Mouse (Mus musculus) liver, embryonic 11.5 days (tissue): ENCODE data around the gene Bex2. TPM values are rescaled to one million over a fixed set of nuclear protein-coding genes. Genes with fewer than 3 reads are reported as not detected.
"Not testable (repeated sequence)": the region's sequence is repeated elsewhere in the genome, so short reads cannot be mapped to it uniquely, and the experiment has no call there.

Source experiments
- ATAC-seq: fragments of 200-750 bp; cut with Nextera tagmentation; replicated peaks from 2 replicates; pipeline ENCODE4 v1.8.0; 2017; ENCODE audit warnings: moderate number of reproducible peaks, mild to moderate bottlenecking, moderate TSS enrichment, moderate library complexity; ENCODE audit not compliant: low FRiP score
- DNase-seq: peaks from one replicate; pipeline ENCODE4 v3.0.0-alpha.2; 2017; ENCODE audit warnings: low spot score
- H3K27ac ChIP-seq: fragments of 300-500 bp; sonication (generic); 2 replicates; pipeline ENCODE4 v1.5.1; 2014; ENCODE audit warnings: mild to moderate bottlenecking, low read depth, low read length, control low read depth
- H3K27me3 ChIP-seq: fragments of 300-500 bp; sonication (generic); replicated peaks from 2 replicates; pipeline ENCODE4 v1.6.1; 2014; ENCODE audit warnings: low read length, mixed read lengths; ENCODE audit not compliant: control insufficient read depth, insufficient read depth
- H3K36me3 ChIP-seq: fragments of 300-500 bp; sonication (generic); 2 replicates; pipeline ENCODE4 v1.6.1; 2014; ENCODE audit warnings: mild to moderate bottlenecking, low read length, moderate library complexity, mixed read lengths; ENCODE audit not compliant: control insufficient read depth, insufficient read depth
- H3K4me1 ChIP-seq: fragments of 300-500 bp; sonication (generic); replicated peaks from 2 replicates; pipeline ENCODE4 v1.6.1; 2014; ENCODE audit warnings: low read length, mixed read lengths; ENCODE audit not compliant: control insufficient read depth, insufficient read depth
- H3K4me2 ChIP-seq: fragments of 300-500 bp; sonication (generic); 2 replicates; pipeline ENCODE4 v1.6.1; 2014; ENCODE audit warnings: mild to moderate bottlenecking, control low read depth, moderate library complexity
- H3K4me3 ChIP-seq: fragments of 300-500 bp; sonication (generic); 2 replicates; pipeline ENCODE4 v1.5.1; 2014; ENCODE audit warnings: low read depth, low read length, control low read depth
- H3K9ac ChIP-seq: fragments of 300-500 bp; sonication (generic); 2 replicates; pipeline ENCODE4 v1.6.1; 2014; ENCODE audit warnings: low read depth, low read length, control low read depth
- H3K9me3 ChIP-seq: fragments of 300-500 bp; sonication (generic); 2 replicates; pipeline ENCODE4 v1.6.1; 2016; ENCODE audit warnings: low read length, inconsistent platforms, mixed read lengths; ENCODE audit not compliant: control insufficient read depth
- WGBS: fragments of 180-500 bp; shearing (Covaris S2); extraction: QIAGEN DNeasy Blood & Tissue Kit; methylation state at CpG from one replicate; pipeline ENCODE4 v1.1.7; 2014; 5-methylcytosine and 5-hydroxymethylcytosine counted together
- polyA plus RNA-seq: library from polyadenylated mRNA; unstranded; fragments of >200 nt; fragmentation: Nextera tagmentation; extraction: Ambion mirVana; gene quantifications from 2 replicates; pipeline ENCODE4 v1.2.1, GENCODE M21; 2014

Gene Bex2
- polyA plus RNA-seq, 1 experiment from 2014 or later, result 268 TPM

DNA sequence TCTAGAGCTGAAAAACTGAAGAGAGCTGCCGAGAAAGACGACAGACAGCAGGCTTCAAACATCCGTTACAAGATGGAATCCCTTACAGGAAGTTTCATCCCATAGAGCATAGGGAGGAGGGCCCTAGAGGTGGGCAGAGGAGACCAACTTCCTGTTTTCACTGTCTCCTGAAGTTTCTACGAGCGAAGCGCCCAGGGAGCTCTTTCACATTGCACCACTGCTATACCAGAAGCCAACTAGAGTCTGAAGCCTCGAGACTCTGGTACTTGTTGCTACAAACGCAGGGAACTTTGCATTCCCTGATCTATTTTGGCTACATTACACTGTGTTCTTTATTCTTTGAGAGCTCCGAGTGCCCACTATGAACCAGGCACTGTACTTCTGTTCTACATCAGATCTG, 17.1 kb upstream of the Bex2 start, which contains the start of gene Nxf3:
Gene Nxf3, minus strand, starts transcription at position 101 of the 400 bp plus-strand sequence.
- Histone ChIP-seq H3K27me3 (no peaks in the 10 kb centered on the region), H3K36me3 (no peaks in the 10 kb centered on the region), H3K4me1 (no peaks in the 10 kb centered on the region), H3K9ac (no peak within 1 kb of the TSS), H3K4me3 (no peak within 1 kb of the TSS), H3K9me3 (no peaks in the 10 kb centered on the region), H3K4me2 (no peak within 1 kb of the TSS), H3K27ac (no peak within 1 kb of the TSS)
- DNase-seq, result no peak
- no peak for ATAC-seq
- 76% methylated on average over 9 of the region's 9 CpGs for WGBS

DNA sequence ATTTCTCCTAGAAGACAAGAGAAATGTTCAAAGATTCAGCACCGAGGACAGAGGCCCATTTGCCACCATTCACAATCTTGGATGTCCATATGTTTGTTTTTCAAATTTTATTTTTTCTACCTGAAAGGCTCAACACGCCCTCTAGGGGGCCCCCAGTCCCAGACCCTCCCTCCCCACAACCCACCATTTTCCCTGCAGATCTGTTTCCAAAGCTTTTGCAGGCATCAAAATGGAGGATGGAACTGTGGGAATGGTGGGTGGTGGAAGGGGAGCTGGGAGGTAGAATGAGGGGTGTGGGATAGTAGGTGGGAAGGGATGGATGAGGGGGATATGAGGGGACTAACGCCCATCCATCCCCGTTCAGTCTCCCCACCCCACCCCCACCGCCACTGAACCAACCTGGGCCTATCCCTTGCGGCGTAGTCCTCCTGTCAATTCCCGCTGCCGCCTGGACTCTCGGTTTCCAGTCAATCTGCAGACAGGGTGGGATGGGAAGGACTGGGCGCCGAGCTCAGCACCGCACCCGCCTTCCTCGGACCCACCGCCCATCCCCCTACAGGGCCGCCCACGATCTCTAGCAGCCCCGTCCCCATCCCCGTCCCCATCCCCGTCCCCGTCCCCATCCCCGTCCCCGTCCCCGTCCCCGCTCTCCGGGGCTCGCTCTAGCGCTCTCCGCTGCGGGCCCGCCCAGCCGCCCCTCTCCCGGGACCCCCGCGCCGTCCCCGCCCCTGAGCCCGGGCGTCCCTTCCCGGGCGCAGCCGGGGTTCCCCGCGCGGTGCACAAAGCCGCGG, 640 bp downstream of the Bex2 start:
- ATAC-seq (peak; percentile 32), DNase-seq (peak; percentile 35)
- peak overlapping the region; percentile 43 for H3K4me2 ChIP-seq
- not testable (repeated sequence) for H3K9me3 ChIP-seq, H3K27ac ChIP-seq, H3K36me3 ChIP-seq, H3K4me1 ChIP-seq, H3K9ac ChIP-seq, H3K27me3 ChIP-seq
- H3K4me3 ChIP-seq, result peak overlapping the region; percentile 34
- WGBS, result 17% methylated on average over 19 of the region's 48 CpGs

DNA sequence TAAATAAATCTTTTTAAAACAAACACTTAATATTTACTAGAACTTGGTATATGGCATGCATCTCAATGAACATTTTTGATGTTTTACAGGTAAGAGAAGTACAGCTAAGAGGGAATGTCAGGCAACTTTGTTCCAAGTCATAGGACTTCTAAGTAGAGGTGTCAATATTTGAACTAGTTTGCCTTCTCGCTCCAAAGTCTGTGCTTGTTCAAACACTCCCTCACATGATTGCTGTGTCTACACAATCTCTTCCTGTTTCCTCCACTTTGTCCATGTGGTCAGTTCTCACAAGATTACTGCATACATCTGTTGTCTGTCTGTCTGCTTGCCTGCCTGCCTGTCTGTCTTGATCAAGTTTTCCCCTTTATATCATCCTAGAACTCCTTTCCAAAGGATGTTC, 7.3 kb downstream of the Bex2 start:
- Histone ChIP-seq H3K4me2 (no peak overlapping the region), H3K36me3 (no peaks in the 10 kb centered on the region), H3K9me3 (no peaks in the 10 kb centered on the region), H3K27me3 (no peaks in the 10 kb centered on the region), H3K4me3 (no peak overlapping the region), H3K9ac (no peak overlapping the region), H3K4me1 (no peaks in the 10 kb centered on the region), H3K27ac (no peak overlapping the region)
- ATAC-seq (no peak), DNase-seq (no peak)
- 55% methylated on average over 1 of the region's 1 CpGs for WGBS

DNA sequence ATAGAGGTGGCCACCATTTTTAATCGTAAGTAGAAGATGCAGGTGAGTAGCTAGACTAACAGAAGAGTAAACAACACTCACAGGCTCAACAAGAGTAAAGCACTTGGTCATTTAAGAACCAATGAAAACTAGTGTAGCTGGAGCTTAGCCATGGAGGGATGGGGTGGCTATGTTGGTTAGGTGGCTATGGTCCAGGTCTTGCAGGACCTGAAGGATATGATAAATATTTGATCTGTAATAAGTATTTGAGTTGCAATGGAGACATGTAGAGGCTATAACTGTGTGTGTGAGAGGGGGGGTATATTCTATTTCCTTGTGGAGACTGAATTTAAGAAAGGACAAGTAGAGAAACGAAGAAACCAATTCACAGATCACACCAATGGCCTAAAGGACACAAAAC, 16.8 kb downstream of the Bex2 start:
- no peak overlapping the region for H3K9ac ChIP-seq
- DNase-seq, result no peak
- 69% methylated on average over 2 of the region's 2 CpGs for WGBS

DNA sequence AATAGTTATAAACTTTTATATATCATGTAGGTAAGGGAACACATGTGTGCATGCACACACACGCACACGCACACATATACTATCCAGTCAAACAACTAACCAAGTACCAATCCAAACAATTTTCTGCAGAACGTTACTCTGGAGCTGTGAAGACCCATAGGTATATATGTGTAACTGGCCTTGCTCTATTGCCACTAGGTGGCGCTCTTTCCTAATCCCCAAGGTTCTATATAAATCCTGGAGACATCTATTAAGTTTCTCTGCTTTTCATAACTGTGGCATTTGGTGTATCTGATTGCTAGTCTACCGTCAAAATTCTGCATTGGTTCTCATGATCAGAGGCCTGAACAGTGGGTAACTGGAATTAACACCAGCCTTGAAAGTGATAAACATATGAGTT, 20.5 kb downstream of the Bex2 start:
- Histone ChIP-seq H3K9ac (no peak overlapping the region), H3K4me2 (no peak overlapping the region), H3K4me1 (no peaks in the 10 kb centered on the region), H3K27me3 (no peaks in the 10 kb centered on the region), H3K27ac (no peak overlapping the region), H3K36me3 (no peaks in the 10 kb centered on the region), H3K9me3 (no peaks in the 10 kb centered on the region), H3K4me3 (no peak overlapping the region)
- DNase-seq (no peak), ATAC-seq (0 out of 2 replicates have a peak, but pooled peaks have one; percentile 49)
- 14% methylated on average over 5 of the region's 5 CpGs for WGBS

More for the DNA sequence above, 16.8 kb downstream of the Bex2 start:
- Histone ChIP-seq H3K4me1 (no peaks in the 10 kb centered on the region), H3K9me3 (no peaks in the 10 kb centered on the region), H3K4me3 (no peak overlapping the region), H3K4me2 (no peak overlapping the region), H3K27ac (no peak overlapping the region), H3K36me3 (no peaks in the 10 kb centered on the region), H3K27me3 (no peaks in the 10 kb centered on the region)
- no peak for ATAC-seq

DNA sequence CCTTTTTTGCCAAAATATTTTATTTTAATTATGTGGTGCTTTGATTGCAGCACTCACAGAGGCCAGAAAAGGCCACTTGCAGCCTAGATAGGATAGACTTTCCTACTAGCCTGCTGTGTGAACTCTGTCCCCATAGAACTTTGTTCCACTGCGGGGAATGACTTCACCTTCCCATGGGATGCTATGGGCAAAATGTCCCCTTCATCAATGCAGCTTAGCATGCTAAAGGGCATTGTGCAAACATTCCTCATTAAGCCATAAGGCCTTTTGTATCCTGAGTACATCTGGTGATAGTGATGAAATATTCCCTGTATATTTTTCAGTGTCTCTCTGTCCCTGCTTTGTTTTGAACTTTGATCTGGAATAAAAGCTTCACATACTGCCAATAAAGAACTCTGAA, 24.3 kb downstream of the Bex2 start:
- no peak overlapping the region for H3K4me3 ChIP-seq
- no peak overlapping the region for H3K9ac ChIP-seq
- H3K9me3 ChIP-seq, result no peaks in the 10 kb centered on the region
- no peak for DNase-seq
- H3K4me2 ChIP-seq, result no peak overlapping the region
- H3K27me3 ChIP-seq, result no peaks in the 10 kb centered on the region
- no peaks in the 10 kb centered on the region for H3K4me1 ChIP-seq
- H3K27ac ChIP-seq, result no peak overlapping the region
- no peaks in the 10 kb centered on the region for H3K36me3 ChIP-seq
- ATAC-seq, result no peak
- 91% methylated on average over 1 of the region's 1 CpGs for WGBS

DNA sequence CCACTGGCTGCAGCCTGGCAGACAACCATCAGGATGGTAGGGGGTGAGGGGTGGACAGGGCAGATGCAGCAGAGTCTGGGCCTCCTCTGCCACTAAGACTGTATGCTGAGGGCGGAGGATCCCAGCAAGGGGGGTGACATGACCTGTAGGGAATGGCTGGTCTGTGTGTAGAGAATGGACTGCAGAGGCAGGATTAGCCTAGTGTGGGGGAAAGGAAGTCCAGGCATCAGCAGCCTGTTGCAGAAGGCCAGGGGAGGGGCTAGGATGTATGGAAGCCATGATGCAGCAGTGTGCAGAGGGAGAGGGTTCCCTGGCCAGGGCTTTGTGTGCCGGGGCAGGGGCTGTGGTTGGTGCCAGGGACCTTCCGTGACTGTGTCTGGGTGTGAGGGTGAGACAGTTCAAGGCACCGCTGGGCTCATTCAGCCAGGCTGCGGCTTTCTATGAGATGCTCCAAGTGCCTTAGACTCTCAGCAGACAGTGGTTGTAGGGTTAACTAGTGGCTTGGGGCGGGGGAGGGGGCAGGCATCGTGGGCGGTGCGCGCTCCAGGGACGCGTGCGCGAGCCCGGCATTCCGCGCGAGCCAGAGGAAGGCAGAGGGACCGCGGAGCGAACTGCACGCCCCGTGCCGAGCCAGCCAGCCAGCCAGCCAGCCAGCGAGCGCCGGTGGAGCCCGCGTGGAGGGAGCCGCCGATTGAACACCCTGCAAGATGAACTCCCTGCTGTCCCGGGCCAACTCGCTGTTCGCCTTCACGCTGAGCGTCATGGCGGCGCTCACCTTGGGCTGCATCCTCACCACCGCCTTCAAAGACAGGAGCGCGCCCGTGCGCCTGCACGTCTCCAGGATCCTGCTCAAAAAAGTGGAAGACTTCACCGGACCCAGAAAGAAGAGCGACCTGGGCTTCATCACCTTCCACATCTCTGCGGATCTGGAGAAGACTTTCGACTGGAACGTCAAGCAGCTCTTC, 35.0 kb downstream of the Bex2 start, which contains the start of gene Arxes1:
Gene Arxes1, plus strand, starts transcription at position 569 of the 965 bp plus-strand sequence.
- H3K27me3 ChIP-seq, DNase-seq, H3K9ac ChIP-seq, H3K36me3 ChIP-seq, H3K27ac ChIP-seq, H3K4me1 ChIP-seq, H3K9me3 ChIP-seq: not testable (repeated sequence)
- H3K4me2 ChIP-seq, result peak within 1 kb of the TSS; percentile 42
- ATAC-seq, result peak; percentile 89
- H3K4me3 ChIP-seq, result peak within 1 kb of the TSS; percentile 10; the same call in 1 of the 2 replicates
- 21% methylated on average over 12 of the region's 49 CpGs for WGBS

DNA sequence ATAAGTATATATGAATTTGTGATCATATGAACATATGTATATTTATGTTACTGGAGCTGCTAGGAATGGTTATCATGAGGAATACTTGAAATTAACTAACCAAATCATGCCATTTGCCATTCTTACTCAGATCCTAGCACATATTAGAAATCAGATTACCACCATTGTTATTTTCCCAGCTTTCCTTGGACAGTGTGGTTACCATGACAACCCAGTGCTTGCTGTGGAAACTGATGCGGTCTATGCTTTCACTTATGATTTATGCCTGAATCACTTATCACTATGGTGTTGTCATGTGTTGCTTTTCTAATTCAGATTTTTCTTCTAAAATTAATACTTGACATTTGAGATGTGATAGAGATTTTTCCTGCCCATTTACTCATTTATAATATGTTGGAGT, 37.7 kb downstream of the Bex2 start:
- WGBS, result 89% methylated on average over 1 of the region's 1 CpGs
- Histone ChIP-seq H3K9ac (no peak overlapping the region), H3K36me3 (no peaks in the 10 kb centered on the region), H3K27ac (no peak overlapping the region), H3K4me1 (no peaks in the 10 kb centered on the region), H3K27me3 (peaks cover 5% of the 10 kb centered on the region; the same call in 1 of the 2 replicates), H3K9me3 (no peaks in the 10 kb centered on the region), H3K4me2 (no peak overlapping the region), H3K4me3 (no peak overlapping the region)
- no peak for DNase-seq
- ATAC-seq, result no peak
